Mouse (Mus musculus) embryonic fibroblast, embryonic 13.5 days (primary cell): ENCODE results near the gene Art3.

Experiments used
- CTCF ChIP-seq: IDR thresholded peaks from 2 replicates; pipeline ENCODE4 v1.5.1; 2011; ENCODE audit warnings: mild to moderate bottlenecking, control low read depth, low read length, moderate library complexity, borderline replicate concordance; ENCODE audit not compliant: insufficient read depth
- POLR2A ChIP-seq: IDR thresholded peaks from 2 replicates; pipeline ENCODE4 v1.6.1; 2011; ENCODE audit warnings: low read depth, mild to moderate bottlenecking, control low read depth, low read length, moderate library complexity

- no peak for TF ChIP-seq CTCF
- TF ChIP-seq POLR2A = no peak
Measured at GRCm38 (mm10) chr5:92332359-92332840, 773 bp downstream of the Art3 start.
